Mouse (Mus musculus) MEL (cell line): ENCODE results near the gene Klk8. TPM values are rescaled to one million over a fixed set of nuclear protein-coding genes. Genes with fewer than 3 reads are reported as not detected.

Experiments used
- polyA plus RNA-seq, 2 experiments: library from polyadenylated mRNA; stranded (reverse) in 1 of 2; unstranded in 1 of 2; fragments of >175 nt in 1 of 2; fragments of >200 nt in 1 of 2; gene quantifications; 2 replicates each; pipeline versions ENCODE4 v1.2.1 to v1.2.4; 2012; ENCODE audit warnings: low replicate concordance in 2 of 2, low read depth in 1 of 2; ENCODE audit not compliant: insufficient read length in 2 of 2, insufficient read depth in 1 of 2, missing spikeins in 1 of 2
- total RNA-seq: library from RNA; depleted of rRNA; stranded (reverse); fragments of 300-350 nt; gene quantifications from 2 replicates; pipeline ENCODE4 v1.2.3, GENCODE M21; 2012; rRNA removed

Gene Klk8
- total and polyA plus RNA-seq, 3 experiments: not detected

Other genes starting within 250 kb of the Klk8 start
- not detected in 2 replicates for gene Zfp658, start 235.3 kb upstream of the Klk8 start, total RNA-seq
- gene Zfp658, start 235.3 kb upstream of the Klk8 start, polyA plus RNA-seq: not detected
- gene Zfp719, start 218.0 kb upstream of the Klk8 start, total RNA-seq: 3.6 and 5.5 TPM in 2 replicates
- gene Zfp719, start 218.0 kb upstream of the Klk8 start, polyA plus RNA-seq: 1 to 10 TPM in 1 of 2 experiments, not detected in 1; 1.9 TPM
- gene Zfp819, start 190.4 kb upstream of the Klk8 start, total RNA-seq: 0.10 TPM in 1 of 2 replicates, not detected in the other
- gene Zfp819, start 190.4 kb upstream of the Klk8 start, polyA plus RNA-seq: under 1 TPM in 1 of 2 experiments, not detected in 1; 0.06 TPM
- gene Ceacam18, start 162.9 kb upstream of the Klk8 start, total RNA-seq: 0.08 and 0.13 TPM in 2 replicates
- gene Ceacam18, start 162.9 kb upstream of the Klk8 start, polyA plus RNA-seq: under 1 TPM in 1 of 2 experiments, not detected in 1; 0.04 TPM
- gene Siglece, start 137.4 kb upstream of the Klk8 start, total RNA-seq: not detected in 2 replicates
- under 1 TPM in 1 of 2 experiments, not detected in 1; 0.07 TPM for gene Siglece, start 137.4 kb upstream of the Klk8 start, polyA plus RNA-seq
- gene Ctu1, start 125.6 kb upstream of the Klk8 start, total RNA-seq: 12.4 and 17.2 TPM in 2 replicates
- gene Ctu1, start 125.6 kb upstream of the Klk8 start, polyA plus RNA-seq: 10 to 100 TPM in 1 of 2 experiments, not detected in 1; 15.6 TPM
- not detected in 2 replicates for gene Klk14, start 107.2 kb upstream of the Klk8 start, total RNA-seq
- gene Klk14, start 107.2 kb upstream of the Klk8 start, polyA plus RNA-seq: under 1 TPM in 1 of 2 experiments, not detected in 1; 0.13 TPM
- not detected in 2 replicates for gene Klk13, start 85.0 kb upstream of the Klk8 start, total RNA-seq
- gene Klk13, start 85.0 kb upstream of the Klk8 start, polyA plus RNA-seq: not detected
- gene Klk12, start 28.7 kb upstream of the Klk8 start, total RNA-seq: not detected in 2 replicates
- not detected for gene Klk12, start 28.7 kb upstream of the Klk8 start, polyA plus RNA-seq
- gene Klk11, start 23.0 kb upstream of the Klk8 start, total RNA-seq: not detected in 2 replicates
- gene Klk11, start 23.0 kb upstream of the Klk8 start, polyA plus RNA-seq: not detected
- gene Klk10, start 16.5 kb upstream of the Klk8 start, total RNA-seq: not detected in 2 replicates
- not detected for gene Klk10, start 16.5 kb upstream of the Klk8 start, polyA plus RNA-seq
- gene Klk9, start 5.7 kb upstream of the Klk8 start, total RNA-seq: not detected in 2 replicates
- gene Klk9, start 5.7 kb upstream of the Klk8 start, polyA plus RNA-seq: not detected
- not detected in 2 replicates for gene Klk7, start 13.7 kb downstream of the Klk8 start, total RNA-seq
- not detected for gene Klk7, start 13.7 kb downstream of the Klk8 start, polyA plus RNA-seq
- not detected in 2 replicates for gene Klk6, start 26.9 kb downstream of the Klk8 start, total RNA-seq
- not detected for gene Klk6, start 26.9 kb downstream of the Klk8 start, polyA plus RNA-seq
- not detected in 2 replicates for gene Klk5, start 44.4 kb downstream of the Klk8 start, total RNA-seq
- gene Klk5, start 44.4 kb downstream of the Klk8 start, polyA plus RNA-seq: not detected
- gene Klk4, start 83.6 kb downstream of the Klk8 start, total RNA-seq: not detected in 2 replicates
- gene Klk4, start 83.6 kb downstream of the Klk8 start, polyA plus RNA-seq: not detected
- gene Klk15, start 136.2 kb downstream of the Klk8 start, total RNA-seq: not detected in 2 replicates
- not detected for gene Klk15, start 136.2 kb downstream of the Klk8 start, polyA plus RNA-seq
- gene Klk1b8, start 153.1 kb downstream of the Klk8 start, total RNA-seq: not detected in 2 replicates
- gene Klk1b8, start 153.1 kb downstream of the Klk8 start, polyA plus RNA-seq: not detected
- not detected in 2 replicates for gene Klk1b1, start 169.2 kb downstream of the Klk8 start, total RNA-seq
- gene Klk1b1, start 169.2 kb downstream of the Klk8 start, polyA plus RNA-seq: not detected
- not detected in 2 replicates for gene Klk1b9, start 178.5 kb downstream of the Klk8 start, total RNA-seq
- gene Klk1b9, start 178.5 kb downstream of the Klk8 start, polyA plus RNA-seq: not detected
- not detected in 2 replicates for gene Klk1b11, start 198.3 kb downstream of the Klk8 start, total RNA-seq
- not detected for gene Klk1b11, start 198.3 kb downstream of the Klk8 start, polyA plus RNA-seq
- not detected in 2 replicates for gene Klk1b26, start 214.6 kb downstream of the Klk8 start, total RNA-seq
- not detected for gene Klk1b26, start 214.6 kb downstream of the Klk8 start, polyA plus RNA-seq